Mouse (Mus musculus) limb, embryonic 10.5 days (tissue): ENCODE measurements at regions not wholly inside any gene's neighbourhood (a gene's known extent, or its start where the extent isn't known, plus 50 kb on each side); places are given as distances from the start of the nearest gene placed in this dataset.

ENCODE experiments used
- DNase-seq: peaks from one replicate; pipeline ENCODE4 v3.0.0-alpha.2; 2017; ENCODE audit warnings: low spot score
- H3K27ac ChIP-seq: fragments of 300-500 bp; sonication (generic); 2 replicates; pipeline ENCODE4 v1.5.1; 2016; ENCODE audit warnings: mild to moderate bottlenecking
- H3K27me3 ChIP-seq: fragments of 300-500 bp; sonication (generic); 2 replicates; pipeline ENCODE4 v1.6.1; 2016; ENCODE audit warnings: low read depth, mild to moderate bottlenecking; ENCODE audit not compliant: poor library complexity, severe bottlenecking
- H3K36me3 ChIP-seq: fragments of 300-500 bp; sonication (generic); 2 replicates; pipeline ENCODE4 v1.6.1; 2016; ENCODE audit warnings: mild to moderate bottlenecking, moderate library complexity
- H3K4me1 ChIP-seq: fragments of 300-500 bp; sonication (generic); 2 replicates; pipeline ENCODE4 v1.6.1; 2016
- H3K4me3 ChIP-seq: fragments of 300-500 bp; sonication (generic); 2 replicates; pipeline ENCODE4 v1.5.1; 2016; ENCODE audit warnings: mild to moderate bottlenecking, moderate library complexity
- H3K9me3 ChIP-seq: fragments of 300-500 bp; sonication (generic); replicated peaks from 2 replicates; pipeline ENCODE4 v1.6.1; 2016; ENCODE audit warnings: mild to moderate bottlenecking
- WGBS: fragments of 180-500 bp; shearing (Covaris S2); methylation state at CpG from one replicate; pipeline ENCODE4 v1.1.7; 2016; 5-methylcytosine and 5-hydroxymethylcytosine counted together

DNA sequence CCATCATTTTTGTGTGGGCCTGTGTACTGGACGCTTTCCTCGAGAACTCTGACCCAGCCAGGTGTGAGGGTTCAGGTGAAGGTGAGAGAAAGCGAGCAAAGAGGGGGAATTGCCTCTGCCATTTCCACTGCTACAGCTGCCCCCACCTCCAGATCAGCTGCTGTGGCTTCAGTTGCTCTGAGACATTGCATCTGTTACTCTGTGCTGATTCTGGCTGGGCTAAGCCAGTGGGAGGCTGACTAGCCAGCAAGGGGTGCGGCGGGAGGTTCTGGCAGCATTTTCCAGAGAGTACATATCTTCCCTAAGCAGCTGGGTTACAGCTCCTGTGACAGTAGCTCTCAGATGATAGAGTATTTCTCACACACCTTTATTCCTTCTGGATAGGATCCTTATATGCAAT lies 712.7 kb upstream of the Cdh18 start:
- WGBS: 89% methylated on average over 5 of the region's 5 CpGs
- no peaks in the 10 kb centered on the region for H3K9me3 ChIP-seq
- no peaks in the 10 kb centered on the region for H3K27me3 ChIP-seq
- no peak for DNase-seq
- no peak overlapping the region for H3K27ac ChIP-seq
- no peak overlapping the region for H3K4me3 ChIP-seq
- no peaks in the 10 kb centered on the region for H3K36me3 ChIP-seq
- no peaks in the 10 kb centered on the region for H3K4me1 ChIP-seq

DNA sequence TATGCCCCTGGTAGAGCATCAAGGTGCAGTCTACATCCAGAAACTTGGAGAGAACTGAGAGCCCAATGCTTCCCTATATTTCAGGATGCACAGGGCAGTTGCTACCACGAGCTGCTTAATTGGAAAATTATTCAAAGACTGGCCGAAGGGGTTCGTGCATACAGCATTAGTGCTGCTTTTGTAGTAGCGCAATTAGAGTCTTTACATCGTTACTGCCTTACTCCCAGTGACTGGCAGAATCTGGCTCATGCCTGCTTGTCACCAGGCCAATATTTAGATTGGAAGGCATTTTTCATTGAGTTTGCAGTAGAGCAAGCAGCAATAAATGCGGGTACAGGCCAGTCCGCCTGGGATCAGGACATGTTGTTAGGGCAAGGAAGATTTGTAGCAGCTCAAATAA lies 690.3 kb upstream of the Cdh18 start:
- no peak for DNase-seq
- H3K36me3 ChIP-seq: no peaks in the 10 kb centered on the region
- WGBS: 86% methylated on average over 7 of the region's 7 CpGs
- no peaks in the 10 kb centered on the region for H3K4me1 ChIP-seq
- no peaks in the 10 kb centered on the region for H3K9me3 ChIP-seq
- H3K4me3 ChIP-seq: no peak overlapping the region
- H3K27ac ChIP-seq: no peak overlapping the region
- H3K27me3 ChIP-seq: no peaks in the 10 kb centered on the region

GRCm38 (mm10) chr15:21885181-21885580 lies 663.6 kb upstream of the Cdh18 start:
- WGBS: 30% methylated on average over 2 of the region's 2 CpGs
- DNase-seq: peak; percentile 68
- H3K27me3 ChIP-seq: no peaks in the 10 kb centered on the region

More at GRCm38 (mm10) chr15:21885181-21885580, 663.6 kb upstream of the Cdh18 start:
- no peak overlapping the region for H3K27ac ChIP-seq
- no peak overlapping the region for H3K4me3 ChIP-seq
- H3K9me3 ChIP-seq: no peaks in the 10 kb centered on the region
- no peaks in the 10 kb centered on the region for H3K4me1 ChIP-seq
- no peaks in the 10 kb centered on the region for H3K36me3 ChIP-seq
